Mouse (Mus musculus) adipocyte (in vitro differentiated cells): ENCODE results near the gene Syt13.

ENCODE experiments used
- DNase-seq: peaks from one replicate; pipeline ENCODE4 v3.0.0-alpha.2; 2016; ENCODE audit warnings: low spot score

Syt13 gene

DNA sequence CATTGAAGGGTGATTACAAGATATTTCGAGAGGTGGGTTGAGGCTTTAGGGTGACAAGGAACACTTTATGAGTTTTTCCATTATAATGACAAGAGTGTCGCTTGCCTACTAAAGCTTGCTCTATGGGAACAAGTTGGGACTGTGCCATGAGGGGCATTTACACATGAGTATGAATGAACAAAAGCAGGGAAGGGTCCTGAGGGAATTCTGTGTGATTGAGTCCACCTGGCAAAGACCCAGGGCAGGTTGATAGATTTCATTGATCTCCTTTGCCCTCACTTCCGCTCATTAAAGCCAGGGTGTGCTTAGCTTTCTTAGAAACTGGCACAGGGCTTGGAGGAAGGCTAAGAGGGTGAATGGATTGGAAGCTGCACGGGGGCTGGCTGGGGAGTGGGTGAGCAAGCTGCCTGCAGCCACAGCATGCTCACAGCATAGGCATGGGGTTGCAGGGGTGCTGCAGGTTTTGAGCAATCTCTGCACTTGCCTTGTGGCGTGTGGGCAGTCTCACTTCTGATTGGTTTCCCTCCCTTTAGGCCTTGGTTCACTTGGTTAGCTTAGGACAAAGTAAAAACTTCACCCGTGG lies 9.9 kb downstream of the Syt13 start:
- DNase-seq = no peak

DNA sequence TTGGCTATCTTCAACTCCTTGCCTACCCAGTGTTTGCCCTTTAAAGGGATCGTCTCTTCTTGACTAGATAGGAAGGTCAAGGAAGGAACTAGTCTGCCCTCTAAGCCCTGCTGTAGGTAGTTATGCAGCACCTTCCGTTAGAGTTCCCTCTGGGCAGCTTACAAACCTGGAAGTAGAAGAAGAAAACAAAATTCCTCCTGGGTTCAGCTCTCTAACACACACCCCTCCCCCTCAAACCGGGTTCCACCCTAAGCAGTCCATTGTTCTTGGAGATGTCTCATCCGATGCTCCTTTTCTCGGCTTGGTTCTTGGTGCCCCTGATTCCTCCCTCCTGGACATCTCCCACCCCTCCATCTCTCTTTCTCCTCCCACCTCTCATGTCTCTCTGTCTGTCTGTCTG lies 14.8 kb downstream of the Syt13 start:
- DNase-seq = no peak

DNA sequence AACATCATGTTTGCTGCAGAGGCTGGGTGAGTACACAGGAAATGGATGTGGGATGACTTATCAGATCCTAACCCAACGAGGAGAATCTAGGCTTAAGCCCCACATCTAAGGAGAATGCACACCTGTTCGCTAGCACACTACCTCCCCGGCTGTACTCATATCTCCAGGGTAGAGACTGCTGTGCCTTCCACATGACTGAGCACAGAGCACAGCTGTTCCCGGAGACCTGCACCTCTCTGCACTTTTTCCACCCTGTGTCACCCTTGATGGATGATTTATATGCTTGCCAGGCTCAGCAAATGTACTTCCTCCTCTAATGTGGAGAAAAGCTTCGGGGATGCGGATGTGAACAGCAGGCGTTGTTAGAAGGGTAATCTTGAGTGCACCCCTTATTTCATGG lies 16.2 kb downstream of the Syt13 start:
- no peak for DNase-seq

DNA sequence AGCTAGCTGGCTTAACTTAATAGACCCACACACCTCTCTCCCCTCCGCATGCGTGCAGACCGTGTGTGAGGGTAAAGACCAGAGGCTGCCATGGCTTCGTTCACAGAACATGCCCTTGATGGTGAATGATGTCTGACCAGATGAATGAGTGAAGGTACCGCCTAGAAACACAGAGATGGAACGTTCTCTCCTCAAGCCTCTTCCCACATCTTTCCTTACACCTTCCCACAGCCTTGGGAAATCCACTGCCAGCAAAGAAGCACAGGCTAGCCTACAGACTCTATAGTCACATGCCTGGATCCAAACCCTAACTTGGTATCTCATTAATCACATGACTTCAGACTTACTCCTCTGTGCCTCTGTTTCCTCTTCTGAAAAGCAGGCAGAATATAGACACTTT lies 18.5 kb downstream of the Syt13 start:
- DNase-seq = no peak

DNA sequence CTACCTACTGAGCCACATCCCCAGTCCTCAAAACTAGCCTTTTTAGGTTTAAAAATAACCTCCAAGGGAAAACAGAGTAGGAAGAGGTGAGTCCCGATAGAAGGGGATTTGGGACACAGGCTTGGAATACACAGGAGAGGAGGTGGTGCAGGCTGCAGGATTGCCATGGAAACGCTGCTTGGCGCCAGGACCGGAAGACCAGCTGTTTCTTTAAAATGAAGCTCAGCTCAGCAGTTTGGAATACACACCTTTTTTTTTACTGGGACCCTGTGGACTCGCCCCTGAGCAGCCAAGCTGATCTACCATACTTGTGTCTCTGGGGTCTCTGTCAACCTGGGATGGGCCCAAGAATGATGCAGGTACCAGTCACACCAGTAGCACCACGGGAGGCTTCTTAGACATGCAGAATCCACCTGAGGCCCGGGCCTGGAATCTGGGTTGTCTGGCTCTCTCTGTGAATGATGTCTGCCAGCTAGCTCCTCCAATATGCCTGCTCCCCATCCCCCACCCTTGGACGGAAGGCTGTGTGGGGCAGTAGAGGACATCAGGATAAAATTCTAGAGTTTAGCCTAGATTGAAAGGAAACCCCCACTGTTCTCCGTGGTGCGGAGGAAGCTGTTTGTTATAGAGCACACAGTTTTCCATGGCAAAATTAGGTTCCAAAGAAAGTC lies 19.5 kb downstream of the Syt13 start:
- DNase-seq = no peak

DNA sequence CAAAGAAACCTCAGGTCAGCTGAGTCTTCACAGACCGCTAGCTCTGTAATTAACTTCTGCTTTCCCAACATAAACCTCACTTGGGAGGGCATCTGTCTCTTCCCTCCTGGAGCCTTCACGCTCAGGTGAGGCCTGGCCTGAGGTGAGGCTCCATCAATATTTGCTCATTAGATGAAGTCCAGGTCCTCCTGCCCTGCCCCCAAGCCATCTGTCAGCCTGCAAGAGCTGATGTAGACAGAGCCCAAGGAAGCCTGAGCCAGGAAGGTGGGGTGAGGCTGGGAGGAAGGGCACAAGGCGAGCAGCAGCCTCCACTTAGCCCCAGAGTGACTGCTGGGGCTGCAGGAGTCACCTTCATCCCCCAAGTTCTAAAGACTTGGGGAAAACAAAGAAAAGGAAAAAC lies 20.6 kb downstream of the Syt13 start:
- no peak for DNase-seq

DNA sequence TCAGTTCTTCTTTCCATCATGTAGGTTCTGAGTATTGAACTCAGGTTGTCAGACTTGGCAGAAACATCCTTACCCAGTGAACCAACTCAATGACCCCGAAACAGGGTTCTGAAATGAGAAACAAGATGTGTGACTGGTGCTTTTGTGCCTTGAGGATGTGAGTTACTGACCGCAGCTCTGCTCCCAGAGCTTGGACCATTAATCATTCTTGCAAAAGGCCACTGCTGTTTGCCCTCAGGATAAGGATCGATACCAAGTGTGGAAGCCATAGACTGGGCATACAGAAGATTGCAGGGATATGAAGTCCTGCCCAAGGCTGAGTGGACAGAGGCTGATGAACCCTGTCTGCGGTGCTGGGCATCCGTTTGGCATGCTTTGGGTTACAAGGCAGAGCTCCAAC lies 23.2 kb downstream of the Syt13 start:
- no peak for DNase-seq

DNA sequence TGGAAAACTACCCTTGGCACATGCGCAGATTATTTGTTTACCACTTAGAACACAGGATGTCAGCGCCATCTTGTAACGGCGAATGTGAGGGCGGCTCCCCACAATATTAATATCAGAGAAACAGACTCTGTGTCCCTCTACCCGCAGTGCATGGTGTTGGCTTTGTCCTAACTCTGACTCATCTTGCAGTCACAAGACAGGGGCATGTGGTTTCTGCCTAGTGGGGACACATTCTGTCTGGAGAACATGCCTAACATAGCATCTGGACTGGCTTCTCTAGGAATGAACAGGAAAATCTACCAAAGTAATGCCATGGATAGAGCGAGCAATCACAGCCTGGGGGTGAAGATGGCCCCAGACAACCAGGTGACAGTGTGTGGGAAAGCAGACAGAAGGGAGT lies 23.9 kb downstream of the Syt13 start:
- no peak for DNase-seq

DNA sequence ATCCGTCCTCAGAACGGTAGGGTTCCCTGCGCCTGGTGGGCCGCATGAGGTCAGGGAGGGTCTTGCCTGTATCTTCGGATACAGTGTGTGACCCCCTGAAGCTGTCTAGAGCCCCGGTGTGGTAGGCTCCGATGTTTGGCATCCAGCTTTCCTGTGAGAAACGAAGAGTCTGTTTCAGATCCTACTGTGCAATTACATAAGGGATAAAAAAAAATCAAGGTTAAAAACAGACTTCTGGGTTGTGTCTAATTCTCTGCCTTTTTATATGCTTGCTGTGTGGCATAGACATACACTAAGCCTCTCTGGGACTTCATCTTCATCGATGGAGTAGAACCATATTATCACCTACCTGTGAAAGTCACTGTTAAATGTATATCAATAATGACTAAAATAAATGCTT lies 26.1 kb downstream of the Syt13 start:
- DNase-seq = no peak

DNA sequence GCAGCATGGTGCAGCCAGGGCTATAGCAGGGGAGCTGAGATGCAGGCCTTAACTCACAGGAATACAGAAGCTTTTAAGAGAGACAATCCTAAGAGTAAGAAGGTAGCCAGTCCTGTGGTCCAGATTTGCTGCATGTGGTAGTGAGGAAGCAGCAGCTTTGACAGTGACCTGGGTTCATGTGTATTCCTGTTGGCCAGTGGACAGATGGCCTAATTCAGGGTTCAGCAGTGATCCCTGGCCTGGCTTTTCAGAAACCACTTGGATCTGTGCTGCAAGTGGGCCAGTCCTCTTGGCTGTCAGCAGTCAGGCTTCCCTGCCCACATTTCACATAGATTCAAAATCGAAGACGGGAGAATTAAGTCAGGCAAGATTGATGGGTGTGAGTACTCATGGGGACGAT lies 26.6 kb downstream of the Syt13 start:
- DNase-seq = no peak

DNA sequence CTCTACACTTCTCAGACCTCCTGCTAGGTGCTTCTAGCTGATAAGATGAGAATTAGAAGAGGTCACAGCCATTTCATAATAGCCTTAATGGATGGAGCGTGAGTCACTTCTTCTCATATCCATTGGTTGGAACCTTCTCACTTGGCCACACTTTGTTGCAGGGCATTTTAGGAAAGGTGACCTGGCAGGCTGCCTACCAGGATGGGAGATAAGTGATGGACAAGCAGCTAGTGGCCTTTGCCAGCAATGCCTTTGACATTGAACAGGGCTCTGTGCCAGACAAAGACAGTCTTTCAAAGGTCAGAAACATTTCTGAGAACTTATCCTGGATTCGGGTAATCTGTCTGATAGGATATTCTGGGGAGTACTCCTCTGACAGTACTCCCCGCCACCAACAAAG lies 28.5 kb downstream of the Syt13 start:
- no peak for DNase-seq

DNA sequence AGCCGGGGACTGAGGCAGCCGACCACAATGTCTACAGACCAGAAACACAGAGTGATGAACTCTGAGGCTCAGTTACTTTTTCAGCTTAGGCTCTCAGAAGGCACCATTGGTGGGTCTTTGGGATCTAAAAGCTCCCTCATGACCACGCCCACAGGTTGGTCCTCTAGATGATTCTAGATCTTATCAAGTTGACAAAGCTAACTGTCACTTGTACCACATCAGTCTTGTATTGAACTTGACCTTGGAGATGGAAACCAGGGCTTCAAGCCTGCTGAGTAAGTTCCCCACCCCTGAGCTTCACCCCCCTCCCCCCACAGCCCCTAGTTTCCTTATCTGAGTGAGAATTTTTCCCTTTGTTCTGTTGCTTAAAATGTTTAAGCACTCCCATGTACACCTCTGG lies 29.5 kb downstream of the Syt13 start:
- DNase-seq = no peak

DNA sequence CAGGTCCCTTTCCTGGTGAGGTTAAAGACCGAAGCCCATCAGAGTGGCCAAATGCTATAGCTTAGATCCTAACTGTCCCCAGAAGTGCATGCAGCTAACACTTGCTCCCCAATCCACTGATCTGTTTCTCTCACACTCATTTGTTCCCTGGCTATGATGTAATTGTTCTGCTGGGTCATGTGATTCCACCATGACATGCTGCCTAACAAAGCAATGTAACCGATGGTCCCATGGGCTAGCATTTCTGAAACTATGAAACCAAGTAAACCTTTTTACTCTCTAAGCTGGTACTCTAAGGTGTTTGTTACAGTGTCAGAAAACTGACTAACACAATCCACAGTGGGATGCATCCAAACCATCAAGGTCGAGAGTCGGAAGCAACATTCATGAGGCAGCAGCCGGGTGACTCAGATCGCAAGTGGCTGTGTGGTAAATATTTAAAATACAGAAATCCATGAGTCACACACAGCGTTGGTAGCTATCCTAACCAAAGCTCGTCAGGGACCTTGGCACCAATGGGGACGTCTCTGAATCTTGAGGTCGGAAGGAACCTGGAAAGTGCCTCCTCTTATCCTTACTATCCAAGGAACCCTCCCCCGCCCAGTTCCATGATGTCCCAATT lies 30.3 kb downstream of the Syt13 start:
- DNase-seq = no peak

DNA sequence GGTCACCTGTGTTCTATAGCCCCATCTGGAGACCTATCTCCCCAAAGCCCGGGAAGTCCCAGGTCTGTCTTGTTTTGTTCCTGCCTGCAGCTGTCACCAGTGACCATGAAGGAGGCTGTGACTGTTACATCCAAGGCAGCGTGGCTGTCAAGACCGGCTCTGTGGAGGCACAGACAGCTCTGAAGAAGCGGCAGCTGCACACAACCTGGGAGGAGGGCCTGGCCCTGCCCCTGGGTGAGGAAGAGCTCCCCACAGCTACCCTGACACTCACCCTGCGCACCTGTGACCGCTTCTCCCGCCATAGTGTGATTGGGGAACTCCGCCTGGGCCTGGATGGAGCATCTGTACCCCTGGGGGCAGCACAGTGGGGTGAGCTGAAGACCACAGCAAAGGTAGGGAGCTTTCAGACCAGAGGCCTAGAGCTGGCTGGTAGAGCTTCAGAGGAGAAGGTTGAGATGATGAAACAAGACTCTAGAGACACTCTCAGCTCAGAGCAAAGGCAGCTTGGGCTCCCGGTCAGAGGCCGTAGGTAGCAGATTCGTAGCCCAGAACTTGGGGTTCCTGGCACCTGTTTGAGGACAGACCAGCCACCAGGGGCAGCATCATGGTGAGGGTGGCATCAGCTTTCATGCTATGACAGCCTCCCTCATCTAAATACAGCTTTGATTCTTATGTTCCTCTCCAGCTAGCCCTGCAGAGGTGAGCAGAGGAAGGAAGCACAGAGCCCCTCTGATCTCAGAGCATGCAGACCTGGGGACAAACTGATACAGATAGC lies 31.1 kb downstream of the Syt13 start:
- DNase-seq = no peak

DNA sequence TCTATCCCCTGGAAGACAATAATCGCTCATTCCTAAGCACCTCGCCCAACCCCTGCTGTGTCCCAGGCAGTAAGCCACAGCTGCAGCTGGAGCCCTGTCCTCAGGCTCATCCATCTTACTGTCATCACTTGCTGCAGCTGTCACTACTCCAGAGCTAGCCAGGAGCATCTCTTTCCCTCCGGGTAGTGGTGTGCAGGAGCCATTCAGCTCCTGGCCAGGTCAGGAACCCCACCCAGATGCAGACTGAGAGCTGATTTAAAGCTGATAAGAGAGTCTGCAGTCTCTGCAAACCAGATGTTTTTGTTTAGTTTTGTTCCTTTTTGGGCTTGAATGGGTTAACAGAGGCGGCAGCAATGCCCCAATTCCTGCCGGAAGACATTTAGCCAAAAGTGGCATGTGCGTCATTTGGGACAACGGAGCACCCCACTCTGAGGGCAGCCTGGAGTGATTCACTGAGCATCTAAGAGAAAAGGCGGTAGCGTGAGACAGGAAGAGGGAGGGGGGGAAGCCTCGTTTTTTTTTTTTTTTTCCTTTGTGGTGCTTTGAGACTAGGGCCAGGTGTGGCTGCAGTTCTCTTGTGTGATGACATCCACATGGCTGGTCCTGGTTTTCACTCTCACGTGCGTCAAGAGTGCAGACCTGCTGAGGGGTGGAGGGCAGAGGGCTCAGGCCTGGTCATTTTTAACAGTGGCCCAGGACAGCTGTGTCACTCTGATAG lies 33.2 kb downstream of the Syt13 start:
- DNase-seq = peak; percentile 43

DNA sequence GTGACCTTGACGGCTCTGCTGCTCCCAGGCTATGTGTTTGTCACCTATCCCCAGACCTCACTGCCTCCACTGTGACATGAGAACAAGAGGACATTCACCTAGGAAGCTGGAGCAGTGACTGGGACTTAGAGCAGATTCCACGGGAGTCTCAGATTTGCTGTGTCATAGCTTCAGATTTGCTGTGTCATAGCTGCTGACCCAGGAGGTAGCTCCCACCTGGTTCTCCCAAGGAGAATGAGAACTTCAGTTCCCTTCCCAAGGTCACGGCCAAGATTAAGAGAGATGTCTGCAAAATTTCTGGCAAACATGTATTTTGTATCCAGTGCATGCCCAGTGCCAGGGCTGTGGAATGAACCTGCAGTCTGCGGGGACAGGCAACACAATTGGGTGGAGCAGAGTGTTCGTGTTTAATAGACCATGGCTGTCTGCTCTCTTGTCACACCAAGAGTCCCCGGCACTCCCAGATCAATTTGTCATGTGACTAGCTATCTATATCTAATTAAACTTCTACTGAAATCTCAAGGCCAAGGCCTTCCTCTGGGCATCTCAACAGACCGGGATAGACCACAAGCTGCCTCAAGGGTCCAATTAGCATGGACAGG lies 33.9 kb downstream of the Syt13 start:
- DNase-seq = no peak

DNA sequence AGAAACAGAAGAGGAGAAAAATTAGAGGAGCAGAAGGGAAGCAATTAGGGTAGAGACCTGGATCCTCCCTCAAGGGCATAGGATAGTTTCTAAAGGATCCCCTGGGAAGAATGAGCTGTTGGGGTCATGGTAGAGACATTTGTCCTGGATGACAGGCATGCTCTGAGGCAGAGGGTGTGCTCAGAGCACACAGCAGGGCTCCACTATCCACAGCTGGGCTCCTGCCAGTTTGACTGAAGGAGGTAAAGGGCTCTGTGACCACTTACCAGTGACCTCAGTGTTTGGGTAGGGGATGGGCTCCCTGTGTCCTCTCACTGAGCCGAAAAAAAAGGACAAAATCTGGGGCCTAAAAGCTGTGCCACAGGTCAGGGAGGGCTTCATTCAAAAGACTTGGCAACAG lies 34.6 kb downstream of the Syt13 start:
- no peak for DNase-seq

DNA sequence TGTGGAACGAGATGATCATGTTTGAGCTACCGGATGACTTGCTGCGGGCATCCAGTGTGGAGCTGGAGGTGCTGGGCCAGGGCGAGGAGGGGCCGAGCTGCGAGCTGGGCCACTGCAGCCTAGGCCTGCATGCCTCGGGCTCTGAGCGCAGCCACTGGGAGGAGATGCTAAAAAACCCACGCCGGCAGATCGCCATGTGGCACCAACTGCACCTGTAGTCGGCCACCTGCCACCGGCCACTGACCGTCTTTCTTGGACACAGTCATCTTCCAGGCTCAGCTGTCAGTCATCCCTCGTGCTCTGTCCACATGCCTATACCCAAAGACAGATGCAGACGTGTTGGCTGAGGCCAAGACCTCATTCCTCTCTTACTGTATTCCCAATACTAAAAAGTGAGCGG lies 38.6 kb downstream of the Syt13 start:
- DNase-seq = no peak

DNA sequence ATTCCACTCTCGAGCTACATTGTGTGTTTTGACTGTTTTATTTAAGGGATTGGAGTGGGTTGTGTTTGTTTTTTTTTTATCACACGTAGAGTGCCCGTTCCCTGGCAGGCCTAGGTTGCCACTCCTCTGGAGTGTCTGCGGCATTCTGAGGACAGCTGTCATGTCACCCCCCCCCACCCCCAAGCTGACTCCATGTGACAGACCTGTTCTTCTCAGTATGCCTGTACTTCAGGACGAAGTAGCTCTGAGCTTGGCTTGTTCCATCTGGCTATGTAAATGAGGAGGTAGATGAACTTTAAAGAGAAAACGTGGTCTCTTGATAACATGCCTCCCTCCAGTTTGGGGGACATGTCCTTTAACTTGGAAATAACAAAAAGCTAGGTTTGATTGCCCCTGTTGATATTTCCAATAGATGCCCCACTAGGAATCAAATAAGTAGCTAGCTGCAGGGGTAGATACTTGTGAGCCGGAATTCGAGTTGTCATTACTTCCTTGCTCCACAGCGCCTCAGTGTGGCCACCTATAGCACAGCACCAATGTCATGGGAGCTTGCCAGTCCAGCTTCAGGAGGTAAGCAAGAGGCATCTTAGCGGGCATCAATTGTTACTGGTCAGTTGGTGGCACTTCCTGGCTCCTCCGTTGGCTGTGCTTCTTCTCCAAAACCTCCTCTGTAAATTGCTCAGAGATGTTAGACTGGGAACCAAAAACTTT lies 39.7 kb downstream of the Syt13 start:
- DNase-seq = peak; percentile 42

DNA sequence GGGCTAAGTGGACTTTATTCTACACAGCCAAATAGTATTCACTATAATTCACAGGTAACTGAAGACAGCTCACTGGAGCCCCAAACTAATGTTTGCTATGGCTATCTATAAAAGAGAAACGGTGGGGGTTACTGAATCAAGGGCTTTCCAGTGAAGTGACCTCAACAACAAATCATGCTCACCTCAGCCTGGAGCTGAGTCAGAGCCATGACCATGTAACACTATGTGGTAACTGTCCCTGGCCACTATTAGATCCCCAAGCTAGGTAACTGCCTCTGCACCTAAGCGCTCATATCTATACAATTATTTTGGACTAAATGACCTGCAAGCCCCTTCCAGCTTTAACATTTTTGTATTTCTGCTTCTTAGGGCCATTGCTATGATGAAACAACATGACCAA lies 42.0 kb downstream of the Syt13 start:
- no peak for DNase-seq

DNA sequence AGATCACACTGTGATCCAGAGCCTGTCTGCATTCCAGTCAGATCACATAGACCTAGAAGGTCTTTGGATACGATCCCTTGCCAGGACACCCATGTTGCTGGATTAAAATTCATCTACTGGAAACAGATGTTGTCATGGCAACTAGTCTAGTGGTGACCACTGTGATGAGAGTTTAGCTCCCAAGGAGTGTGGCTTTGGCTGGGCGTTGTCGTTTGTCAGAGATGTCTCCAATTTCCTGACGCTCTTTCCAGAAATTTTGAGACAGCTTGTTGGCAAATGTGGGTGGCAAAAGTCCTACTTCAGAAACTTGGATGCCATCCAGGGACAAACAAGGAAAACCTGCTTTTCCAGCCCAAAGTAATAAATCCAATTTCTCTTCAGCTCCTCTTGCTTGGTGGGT lies 43.7 kb downstream of the Syt13 start:
- peak; percentile 60 for DNase-seq
